Mouse (Mus musculus) hindbrain, postnatal 0 days (tissue): Measurements from ENCODE around the gene Tac1. TPM values are rescaled to one million over a fixed set of nuclear protein-coding genes. Genes with fewer than 3 reads are reported as not detected.
A peak's percentile ranks its signal among the peaks of the same experiment; 100 is the strongest.
"Not testable (repeated sequence)": the region's sequence is repeated elsewhere in the genome, so short reads cannot be mapped to it uniquely, and the experiment has no call there.

Experiments used
- ATAC-seq: fragments of 200-750 bp; cut with Nextera tagmentation; 2 replicates; pipeline ENCODE4 v1.8.0; 2017; ENCODE audit warnings: mild to moderate bottlenecking, moderate TSS enrichment, moderate library complexity
- DNase-seq: peaks from one replicate; pipeline ENCODE4 v3.0.0-alpha.2; 2015; ENCODE audit warnings: low spot score
- H3K27ac ChIP-seq: fragments of 300-500 bp; sonication (generic); 2 replicates; pipeline ENCODE4 v1.5.1; 2014; ENCODE audit warnings: mild to moderate bottlenecking
- H3K27me3 ChIP-seq: fragments of 300-500 bp; sonication (generic); 2 replicates; pipeline ENCODE4 v1.6.1; 2014; ENCODE audit warnings: low read length, mixed read lengths; ENCODE audit not compliant: insufficient read depth
- H3K36me3 ChIP-seq: fragments of 300-500 bp; sonication (generic); 2 replicates; pipeline ENCODE4 v1.6.1; 2014; ENCODE audit warnings: low read length, mixed read lengths; ENCODE audit not compliant: insufficient read depth
- H3K4me1 ChIP-seq: fragments of 300-500 bp; sonication (generic); 2 replicates; pipeline ENCODE4 v1.6.1; 2014; ENCODE audit warnings: antibody characterized with exemption, low read length, mixed read lengths; ENCODE audit not compliant: insufficient read depth
- H3K4me2 ChIP-seq: fragments of 300-500 bp; sonication (generic); 2 replicates; pipeline ENCODE4 v1.6.1; 2014; ENCODE audit warnings: low read depth, mild to moderate bottlenecking, low read length, moderate library complexity, mixed read lengths
- H3K4me3 ChIP-seq: fragments of 300-500 bp; sonication (generic); 2 replicates; pipeline ENCODE4 v1.5.1; 2014; ENCODE audit warnings: low read length
- H3K9ac ChIP-seq: fragments of 300-500 bp; sonication (generic); replicated peaks from 2 replicates; pipeline ENCODE4 v1.6.1; 2014; ENCODE audit warnings: mild to moderate bottlenecking, low read length, moderate library complexity, mixed read lengths
- H3K9me3 ChIP-seq: fragments of 300-500 bp; sonication (generic); 2 replicates; pipeline ENCODE4 v1.6.1; 2016; ENCODE audit warnings: low read length, mixed read lengths
- CTCF ChIP-seq: IDR thresholded peaks from 2 replicates; pipeline ENCODE4 v1.5.1; 2016; ENCODE audit warnings: antibody characterized with exemption, control low read depth, low read depth
- WGBS: fragments of 180-500 bp; shearing (Covaris S2); extraction: QIAGEN DNeasy Blood & Tissue Kit; methylation state at CpG from one replicate; pipeline ENCODE4 v1.1.7; 2014; 5-methylcytosine and 5-hydroxymethylcytosine counted together
- polyA plus RNA-seq: library from polyadenylated mRNA; unstranded; fragments of >200 nt; fragmentation: Nextera tagmentation; extraction: Ambion mirVana; gene quantifications from 2 replicates; pipeline ENCODE4 v1.2.1, GENCODE M21; 2015
- total RNA-seq: library from RNA; depleted of rRNA; stranded (reverse); fragments of >200 nt; gene quantifications from 2 replicates; pipeline ENCODE4 v1.2.3, GENCODE M21; 2014; rRNA removed

Tac1 gene
- total and polyA plus RNA-seq, 2 experiments from 2014 or later, result 45.0 to 166 TPM

GRCm38 (mm10) chr6:7578031-7578430 is 23.4 kb downstream of the Tac1 start:
- Histone ChIP-seq H3K9me3 (no peaks in the 10 kb centered on the region), H3K36me3 (no peaks in the 10 kb centered on the region), H3K4me1 (no peaks in the 10 kb centered on the region), H3K4me3 (no peak overlapping the region), H3K27me3 (no peaks in the 10 kb centered on the region), H3K27ac (no peak overlapping the region), H3K9ac (no peak overlapping the region), H3K4me2 (no peak overlapping the region)
- 83% methylated on average over 1 of the region's 1 CpGs for WGBS
- DNase-seq (no peak), ATAC-seq (no peak)
- TF ChIP-seq CTCF, result no peak

GRCm38 (mm10) chr6:7594445-7594844 is 39.8 kb downstream of the Tac1 start:
- H3K27ac ChIP-seq, result no peak overlapping the region
- H3K36me3 ChIP-seq, result no peaks in the 10 kb centered on the region
- H3K9me3 ChIP-seq, result no peaks in the 10 kb centered on the region
- DNase-seq, result no peak
- TF ChIP-seq CTCF, result no peak
- 90% methylated on average over 2 of the region's 2 CpGs for WGBS
- H3K9ac ChIP-seq, result no peak overlapping the region
- ATAC-seq, result no peak
- no peaks in the 10 kb centered on the region for H3K27me3 ChIP-seq
- H3K4me1 ChIP-seq, result no peaks in the 10 kb centered on the region
- no peak overlapping the region for H3K4me2 ChIP-seq
- no peak overlapping the region for H3K4me3 ChIP-seq

DNA sequence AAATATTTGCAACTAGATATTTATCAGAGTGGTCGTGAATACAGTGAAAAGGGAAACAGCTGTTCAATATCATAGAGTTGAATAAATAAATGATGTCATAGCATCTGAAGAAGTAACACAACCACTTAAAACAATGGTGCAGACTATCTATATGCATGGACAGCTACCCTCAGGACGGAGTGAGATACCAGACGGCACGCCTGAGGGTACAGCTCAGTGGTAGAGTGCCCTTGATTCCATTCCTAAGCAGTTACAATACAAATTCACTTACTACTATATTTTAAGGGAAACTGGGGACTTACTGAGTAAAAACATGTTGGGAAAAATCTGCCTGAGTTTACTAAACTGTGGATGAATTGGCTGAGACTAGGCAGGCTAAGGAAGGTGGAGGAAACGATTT is 43.7 kb downstream of the Tac1 start:
- Histone ChIP-seq H3K36me3 (no peaks in the 10 kb centered on the region), H3K9ac (no peak overlapping the region), H3K27me3 (no peaks in the 10 kb centered on the region), H3K4me1 (no peaks in the 10 kb centered on the region), H3K4me3 (no peak overlapping the region), H3K4me2 (no peak overlapping the region), H3K9me3 (no peaks in the 10 kb centered on the region), H3K27ac (no peak overlapping the region)
- no peak for TF ChIP-seq CTCF
- DNase-seq, result no peak
- WGBS, result 83% methylated on average over 5 of the region's 5 CpGs
- no peak for ATAC-seq

DNA sequence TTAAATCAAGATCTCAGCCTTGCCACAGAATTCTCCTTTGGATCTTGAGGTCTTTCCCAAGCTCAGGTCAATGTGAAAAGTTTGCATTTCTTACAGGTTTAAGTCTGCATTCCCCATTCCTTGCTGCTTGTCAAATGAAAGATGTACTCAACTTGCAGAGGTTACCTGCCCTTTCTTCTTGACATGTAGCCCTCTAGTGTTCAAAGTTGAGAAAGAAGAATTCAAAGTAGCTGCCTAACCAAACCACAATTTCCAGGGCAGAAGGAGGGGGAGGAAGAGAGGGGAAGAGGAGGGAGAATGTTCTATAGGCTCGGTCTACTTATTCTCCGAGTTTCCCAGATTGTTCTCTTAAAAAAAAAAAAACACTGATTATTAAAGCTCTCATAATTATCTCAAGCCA is 45.5 kb downstream of the Tac1 start:
- WGBS, result 81% methylated on average over 2 of the region's 2 CpGs
- peak; percentile 54 for TF ChIP-seq CTCF
- no peak overlapping the region for H3K9ac ChIP-seq
- ATAC-seq (no peak), DNase-seq (peak; percentile 28)
- no peaks in the 10 kb centered on the region for H3K27me3 ChIP-seq
- no peak overlapping the region for H3K27ac ChIP-seq
- no peak overlapping the region for H3K4me2 ChIP-seq
- H3K9me3 ChIP-seq, result no peaks in the 10 kb centered on the region
- no peaks in the 10 kb centered on the region for H3K36me3 ChIP-seq
- H3K4me3 ChIP-seq, result no peak overlapping the region
- no peaks in the 10 kb centered on the region for H3K4me1 ChIP-seq

GRCm38 (mm10) chr6:7601353-7602094 is 46.8 kb downstream of the Tac1 start:
- ATAC-seq, result no peak
- WGBS, result 81% methylated on average over 4 of the region's 4 CpGs
- H3K27ac ChIP-seq, result no peak overlapping the region
- H3K4me1 ChIP-seq, result no peaks in the 10 kb centered on the region
- H3K27me3 ChIP-seq, result no peaks in the 10 kb centered on the region
- H3K4me3 ChIP-seq, result no peak overlapping the region
- H3K9ac ChIP-seq, result no peak overlapping the region
- H3K4me2 ChIP-seq, result no peak overlapping the region
- DNase-seq, result no peak
- TF ChIP-seq CTCF, result no peak
- H3K36me3 ChIP-seq, result no peaks in the 10 kb centered on the region
- H3K9me3 ChIP-seq, result no peaks in the 10 kb centered on the region

DNA sequence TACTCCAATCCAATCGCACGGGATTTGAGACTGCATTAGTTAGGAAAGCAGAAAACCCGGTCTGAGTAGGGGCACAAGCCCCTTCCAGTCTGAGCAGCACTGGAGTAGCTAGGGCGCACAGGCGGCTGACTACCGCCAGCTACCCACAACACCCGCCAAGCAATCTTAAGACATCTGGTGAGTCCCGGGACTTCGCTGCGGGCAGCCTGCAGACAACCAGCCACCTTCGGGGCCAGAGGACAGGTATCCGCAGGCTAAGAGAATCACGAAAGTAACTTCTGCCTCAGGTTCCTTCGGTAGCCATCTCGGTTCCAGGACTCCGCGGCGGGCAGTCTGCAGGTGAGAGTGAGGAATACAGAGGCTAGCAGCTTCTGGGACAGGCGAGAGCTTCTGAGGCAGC is 59.0 kb downstream of the Tac1 start:
- not testable (repeated sequence) for ATAC-seq, H3K9ac ChIP-seq, DNase-seq, H3K36me3 ChIP-seq, H3K4me3 ChIP-seq, H3K4me1 ChIP-seq, H3K9me3 ChIP-seq, H3K27ac ChIP-seq, H3K4me2 ChIP-seq, H3K27me3 ChIP-seq
- 91% methylated on average over 18 of the region's 19 CpGs for WGBS

Other genes starting within 250 kb of the Tac1 start
- gene Asns, start 138.4 kb downstream of the Tac1 start, total RNA-seq, result 81.9 and 82.1 TPM in 2 replicates
- gene Asns, start 138.4 kb downstream of the Tac1 start, polyA plus RNA-seq, result 122 and 124 TPM in 2 replicates